Mouse (Mus musculus) retina, embryonic 14.5 days (tissue): ENCODE measurements around the gene P4ha1.
A peak's percentile ranks its signal among the peaks of the same experiment; 100 is the strongest.
"Not testable (repeated sequence)": the region's sequence is repeated elsewhere in the genome, so short reads cannot be mapped to it uniquely, and the experiment has no call there.

ENCODE experiments used
- DNase-seq: peaks from one replicate; pipeline ENCODE4 v3.0.0-alpha.2; 2015; ENCODE audit warnings: low spot score

P4ha1 gene

GRCm38 (mm10) chr10:59323100-59323487 lies at the start of gene P4ha1:
P4ha1 (plus strand) TSS chr10:59323296.
- DNase-seq: peak; percentile 99

DNA sequence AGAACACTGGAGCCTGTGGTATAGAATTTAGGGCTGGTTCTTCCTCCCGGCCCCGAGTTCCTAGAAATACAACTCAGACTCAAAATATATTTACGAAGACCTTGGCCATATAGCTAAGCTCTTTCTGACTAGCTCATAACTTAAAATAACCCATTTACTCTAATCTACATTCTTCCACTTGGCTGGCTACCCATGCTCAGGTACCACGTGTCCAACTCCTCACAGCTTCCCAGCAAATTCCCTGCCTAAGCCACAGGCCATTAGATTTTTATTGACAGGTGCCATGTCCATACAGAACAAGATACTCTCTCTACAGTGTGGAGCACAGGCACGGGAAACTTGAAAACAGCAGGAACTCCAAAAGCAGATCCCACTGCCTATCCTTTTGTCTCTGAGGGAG lies 47.4 kb upstream of the P4ha1 start:
- DNase-seq: no peak

DNA sequence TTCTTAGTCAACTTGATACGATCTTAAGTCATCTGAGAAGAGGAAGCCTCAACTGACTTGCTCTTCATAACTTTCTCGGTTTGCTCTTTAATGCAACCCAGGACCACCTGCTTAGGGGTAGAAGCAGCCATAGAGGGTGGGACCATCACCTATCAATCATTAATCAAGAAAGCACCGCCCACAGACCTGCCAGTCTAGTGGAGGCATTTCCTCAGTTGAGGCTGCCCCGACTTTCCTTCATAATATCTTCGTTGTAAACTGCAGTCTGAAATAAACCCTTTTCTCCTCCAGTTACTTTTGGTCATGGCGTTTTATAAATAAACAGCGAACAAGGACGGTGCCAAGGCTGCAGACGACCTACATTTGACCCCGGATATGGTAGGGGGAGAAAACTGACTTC lies 46.0 kb upstream of the P4ha1 start:
- no peak for DNase-seq

- DNase-seq: no peak
Measured at GRCm38 (mm10) chr10:59277729-59278475, 45.2 kb upstream of the P4ha1 start.

DNA sequence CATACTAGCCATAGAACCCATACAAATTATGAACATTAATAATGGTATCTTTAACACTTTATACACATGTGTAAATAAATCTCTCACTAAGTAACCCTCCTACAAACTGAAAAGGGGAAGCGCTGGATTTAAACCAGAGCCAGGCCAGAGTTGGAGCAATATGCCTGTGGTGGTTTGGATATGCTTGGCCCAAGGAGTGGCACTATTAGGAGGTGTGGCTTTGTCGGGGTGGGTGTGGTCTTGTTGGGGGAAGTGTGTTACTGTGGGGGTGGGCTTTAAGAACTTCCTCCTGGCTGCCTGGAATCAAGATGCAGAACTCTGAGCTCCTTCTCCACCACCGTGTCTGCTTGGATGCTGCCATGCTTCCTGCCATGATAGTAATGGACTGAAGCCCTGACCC lies 39.9 kb upstream of the P4ha1 start:
- DNase-seq: no peak

DNA sequence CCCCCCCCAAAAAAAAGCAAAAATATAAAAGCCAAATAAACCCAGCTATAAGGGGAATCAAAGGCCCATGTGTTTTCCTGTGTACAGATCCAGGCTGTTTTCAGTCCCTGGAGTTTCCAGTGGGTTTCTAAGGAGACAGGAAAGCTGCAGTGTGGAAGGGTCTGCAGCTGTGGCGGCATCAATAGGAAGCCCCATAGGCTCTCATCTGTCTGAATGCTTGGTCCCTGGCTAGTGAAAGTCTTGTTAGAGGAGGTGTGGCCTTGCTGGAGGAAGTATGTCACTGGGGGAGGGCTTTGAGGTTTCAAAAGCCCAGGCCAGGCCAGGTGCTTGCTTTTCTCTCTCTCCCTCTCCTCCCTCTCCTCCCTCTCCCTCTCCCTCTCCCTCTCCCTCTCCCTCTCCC lies 39.3 kb upstream of the P4ha1 start:
- no peak for DNase-seq

DNA sequence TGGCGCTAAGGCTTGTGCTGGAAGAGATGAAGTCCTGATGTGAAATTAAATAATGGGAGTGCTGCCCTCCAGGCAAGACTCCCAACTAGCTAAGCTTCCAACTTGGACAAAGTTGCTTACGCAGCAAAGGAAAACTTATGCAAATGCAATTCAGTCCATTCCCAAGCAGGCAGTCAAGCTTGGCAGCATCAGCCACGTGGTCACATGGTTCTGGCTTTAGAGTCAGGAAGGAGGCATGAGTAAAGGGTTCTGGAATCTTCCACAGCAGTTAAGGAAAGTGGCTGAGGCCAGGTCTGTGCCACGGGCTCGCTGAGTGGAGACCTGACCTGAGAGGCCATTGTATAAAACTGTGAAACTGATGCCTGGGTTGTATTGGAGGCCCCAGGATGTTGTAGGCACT lies 37.6 kb upstream of the P4ha1 start:
- DNase-seq: no peak

DNA sequence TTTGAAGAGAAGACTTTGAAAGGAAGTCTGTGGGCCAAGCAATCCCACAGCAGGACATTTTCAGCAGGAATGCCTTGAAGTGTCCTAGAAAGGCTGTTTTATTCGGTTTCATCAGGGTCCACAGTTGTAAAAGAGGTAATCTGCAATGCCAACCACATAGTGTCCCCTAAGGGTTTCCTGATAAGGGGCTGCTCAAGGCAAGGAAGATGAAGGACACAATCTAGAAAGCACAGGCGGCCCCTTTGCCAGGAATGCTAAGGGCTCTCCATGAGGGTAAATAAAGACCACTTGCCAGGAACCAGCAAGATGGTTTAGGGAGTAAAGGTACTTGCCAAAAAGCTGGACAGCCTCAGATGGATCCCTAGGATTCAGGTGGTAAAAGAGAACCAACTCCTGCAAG lies 35.8 kb upstream of the P4ha1 start:
- DNase-seq: no peak

GRCm38 (mm10) chr10:59287662-59288061 lies 35.4 kb upstream of the P4ha1 start:
- DNase-seq: no peak

DNA sequence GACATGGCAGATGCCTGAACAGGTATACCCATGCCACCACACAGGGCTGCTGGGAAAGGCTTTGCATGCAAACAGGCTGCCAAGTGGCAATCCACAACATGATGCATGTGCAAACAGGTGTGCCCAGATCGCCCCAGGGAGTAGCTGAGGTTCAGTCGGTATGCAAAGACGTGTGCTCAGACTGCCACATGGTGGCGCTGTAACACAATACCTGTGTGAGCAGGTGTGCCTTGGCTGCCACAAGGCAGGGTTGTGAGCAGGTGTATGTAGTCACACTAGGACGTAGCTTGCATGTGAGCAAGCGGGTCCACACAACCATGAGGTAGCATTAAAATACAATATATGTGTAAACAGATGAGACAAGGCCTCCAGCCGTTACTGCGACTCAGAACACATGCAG lies 34.0 kb upstream of the P4ha1 start:
- peak; percentile 25 for DNase-seq

GRCm38 (mm10) chr10:59291536-59291935 lies 31.6 kb upstream of the P4ha1 start:
- no peak for DNase-seq

DNA sequence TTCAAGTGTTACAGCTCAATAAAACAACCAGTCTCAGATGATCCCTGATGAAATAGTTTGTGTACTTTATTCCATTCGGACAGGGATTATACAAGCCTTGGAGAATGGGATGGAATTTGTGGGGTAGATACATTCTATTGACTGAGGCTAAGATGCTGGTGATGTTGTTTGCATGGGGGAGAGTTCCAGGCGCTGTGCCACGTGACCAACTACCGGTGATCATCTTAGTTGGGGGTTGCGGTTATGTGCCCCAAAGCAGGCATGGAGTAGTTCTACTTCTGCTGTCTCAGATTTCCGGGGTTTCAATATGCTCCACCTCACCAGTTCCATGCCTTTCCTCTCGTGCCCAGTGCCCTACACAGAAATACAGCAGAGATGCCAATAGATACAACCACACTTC lies 31.0 kb upstream of the P4ha1 start:
- no peak for DNase-seq

GRCm38 (mm10) chr10:59292558-59292957 lies 30.5 kb upstream of the P4ha1 start:
- peak; percentile 82 for DNase-seq

- peak; percentile 71 for DNase-seq
Measured at GRCm38 (mm10) chr10:59295241-59295811, 27.8 kb upstream of the P4ha1 start.

DNA sequence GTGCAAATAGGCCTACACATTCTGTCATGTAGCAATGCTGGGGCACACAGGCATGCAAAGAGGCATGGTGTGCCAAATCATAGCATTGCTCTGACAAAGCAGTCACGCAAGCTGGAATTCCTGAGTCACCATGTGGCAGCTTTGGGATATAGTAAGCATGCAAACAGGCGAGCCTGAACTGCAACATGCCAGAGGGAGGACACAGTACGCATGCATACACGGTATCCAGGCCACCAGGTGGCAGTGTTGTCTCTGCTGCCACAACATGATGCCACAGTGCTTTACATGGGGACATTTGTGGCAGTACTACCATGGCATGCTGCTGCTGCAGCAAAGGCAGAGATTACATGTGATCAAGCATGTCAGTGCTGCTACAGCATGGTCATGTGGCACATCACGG lies 26.8 kb upstream of the P4ha1 start:
- peak; percentile 86 for DNase-seq

DNA sequence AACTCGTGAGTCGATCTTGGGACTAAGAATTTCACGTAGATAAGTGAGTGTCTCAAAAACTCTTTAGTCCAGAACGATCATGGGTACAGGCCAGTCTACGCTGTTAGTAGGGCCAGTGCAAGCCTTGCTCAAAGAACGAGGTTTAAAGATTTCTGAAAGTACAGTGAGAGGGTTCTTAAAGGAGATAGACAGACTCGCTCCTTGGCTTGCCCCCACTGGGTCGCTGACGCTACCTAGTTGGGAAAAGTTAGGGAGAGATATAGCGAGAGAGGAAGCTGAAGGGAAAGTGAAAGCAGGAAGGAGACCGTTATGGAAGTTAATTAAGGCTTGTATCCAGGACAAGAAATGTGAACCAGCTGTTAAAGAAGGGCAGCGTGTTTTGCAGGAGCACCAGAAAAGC lies 20.4 kb upstream of the P4ha1 start:
- DNase-seq: not testable (repeated sequence)

DNA sequence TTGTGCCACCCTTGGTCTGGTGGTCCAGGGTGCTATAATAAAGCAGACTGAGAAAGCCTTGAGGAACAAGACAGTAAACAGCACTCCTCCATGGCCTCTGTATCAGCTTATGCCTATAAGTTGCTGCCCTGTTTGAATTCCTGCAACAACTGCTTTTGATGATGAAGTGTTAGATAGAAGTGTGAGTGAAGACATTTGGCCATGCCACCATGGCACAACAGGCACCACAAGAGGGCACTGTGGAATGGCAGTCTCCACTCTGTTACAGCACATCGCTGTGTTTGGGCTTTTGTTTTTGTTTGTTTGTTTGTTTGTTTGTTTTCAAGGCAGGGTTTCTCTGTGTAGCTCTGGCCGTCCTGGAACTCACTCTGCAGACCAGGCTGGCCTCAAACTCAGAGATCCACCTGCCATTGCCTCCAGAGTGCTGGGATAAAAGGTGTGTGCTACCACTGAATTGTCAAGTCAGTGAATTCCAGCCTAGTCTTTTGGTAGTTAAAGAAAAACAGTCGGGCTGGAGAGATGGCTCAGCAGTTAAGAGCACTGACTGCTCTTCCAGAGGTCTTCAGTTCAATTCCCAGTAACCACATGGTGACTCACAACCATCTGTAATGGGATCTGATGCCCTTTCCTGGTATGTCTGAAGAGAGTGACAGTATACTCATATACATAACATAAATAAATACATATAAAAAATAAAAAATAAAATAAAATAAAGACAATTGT lies 13.9 kb upstream of the P4ha1 start:
- peak; percentile 45 for DNase-seq

GRCm38 (mm10) chr10:59310124-59310523 lies 13.0 kb upstream of the P4ha1 start:
- no peak for DNase-seq

- DNase-seq: no peak
Measured at GRCm38 (mm10) chr10:59310691-59311457, 12.2 kb upstream of the P4ha1 start.

DNA sequence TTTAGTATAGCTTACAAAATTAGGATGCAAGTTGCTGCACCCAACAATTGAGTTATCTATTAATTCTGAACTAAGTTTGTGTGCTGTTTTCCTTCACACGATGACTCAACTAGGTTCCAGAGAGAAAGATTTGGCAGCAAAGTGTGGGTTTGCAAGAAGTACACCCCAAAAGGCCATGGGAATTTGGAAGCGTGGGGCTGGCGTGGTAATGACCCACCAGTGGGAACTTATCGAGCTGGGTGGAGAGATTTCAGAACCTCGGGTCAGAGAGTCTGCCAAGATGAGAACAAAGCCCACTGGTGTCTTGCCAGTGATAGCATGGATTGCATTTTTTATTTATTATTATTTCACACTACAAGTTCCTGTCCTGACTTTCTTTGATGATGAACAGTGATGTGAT lies 11.2 kb upstream of the P4ha1 start:
- no peak for DNase-seq

- no peak for DNase-seq
Measured at GRCm38 (mm10) chr10:59321112-59321511, 2.0 kb upstream of the P4ha1 start.

DNA sequence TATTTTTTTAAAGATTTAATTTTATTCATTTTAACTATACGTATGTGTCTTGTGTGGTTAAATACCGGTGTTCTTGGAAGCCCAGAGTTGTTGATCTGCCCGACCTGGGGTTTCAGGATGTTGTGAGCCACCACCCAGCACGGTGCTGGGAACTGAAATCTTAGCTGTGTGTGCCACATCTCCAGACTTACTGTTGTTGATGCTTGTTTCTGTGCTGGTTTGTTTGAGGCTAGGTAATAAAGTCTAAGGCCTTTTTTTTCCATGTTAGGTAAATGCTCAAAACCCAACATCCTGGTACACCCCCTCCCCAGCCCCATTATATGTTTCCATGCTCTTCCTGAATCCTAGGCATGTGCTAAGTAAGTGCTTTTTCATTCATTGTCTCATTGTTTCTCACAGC lies 825 bp upstream of the P4ha1 start:
- DNase-seq: no peak
